Mouse (Mus musculus): ENCODE results near the gene Trrap. TPM values are rescaled to one million over a fixed set of nuclear protein-coding genes. Genes with fewer than 3 reads are reported as not detected.
A peak's percentile ranks its signal among the peaks of the same experiment; 100 is the strongest.

Gene Trrap
- polyA plus RNA-seq, 1 experiment from 2014 or later, result 57.2 TPM

DNA sequence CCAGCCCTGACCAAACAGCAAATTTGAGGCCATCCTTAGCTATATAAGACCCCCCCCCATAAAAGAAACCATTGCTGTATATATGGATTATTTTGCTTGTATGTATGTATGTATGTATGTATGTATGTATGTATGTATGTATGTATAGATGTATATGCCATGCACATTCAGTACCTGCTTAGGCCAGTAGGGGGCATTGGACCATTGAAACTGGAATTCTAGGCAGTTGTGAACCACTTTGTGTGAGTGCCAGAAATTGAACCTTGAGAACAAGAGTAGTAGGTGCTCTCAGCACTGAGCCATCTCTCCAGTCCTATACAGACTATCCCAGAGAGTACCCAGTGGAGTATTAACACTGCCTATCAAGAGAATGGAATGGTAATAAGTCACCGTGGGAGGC, 104.2 kb downstream of the Trrap start:
- H3K9me3 ChIP-seq (ENCODE audit: control insufficient read depth, low read length), result no peaks in the 10 kb centered on the region
- no peak overlapping the region for H3K27ac ChIP-seq (ENCODE audit: low read length)
- no peak for ATAC-seq (ENCODE audit: low read depth)
- 0 out of 2 replicates have a peak, but pooled peaks cover 2% of the 10 kb centered on the region for H3K36me3 ChIP-seq (ENCODE audit: control insufficient read depth, insufficient read depth, low read length)
- no peak overlapping the region for H3K4me3 ChIP-seq (ENCODE audit: low read length)
- WGBS, result 97% methylated on average over 1 of the region's 1 CpGs
- no peaks in the 10 kb centered on the region for H3K27me3 ChIP-seq (ENCODE audit: control insufficient read depth, insufficient read depth, low read depth, low read length)
- H3K4me1 ChIP-seq (replicated peaks; ENCODE audit: control insufficient read depth, insufficient read depth, low read length), result no peaks in the 10 kb centered on the region
- H3K9ac ChIP-seq (ENCODE audit: low read length), result no peak overlapping the region
- no peak overlapping the region for H3K4me2 ChIP-seq (ENCODE audit: low read depth, low read length)

DNA sequence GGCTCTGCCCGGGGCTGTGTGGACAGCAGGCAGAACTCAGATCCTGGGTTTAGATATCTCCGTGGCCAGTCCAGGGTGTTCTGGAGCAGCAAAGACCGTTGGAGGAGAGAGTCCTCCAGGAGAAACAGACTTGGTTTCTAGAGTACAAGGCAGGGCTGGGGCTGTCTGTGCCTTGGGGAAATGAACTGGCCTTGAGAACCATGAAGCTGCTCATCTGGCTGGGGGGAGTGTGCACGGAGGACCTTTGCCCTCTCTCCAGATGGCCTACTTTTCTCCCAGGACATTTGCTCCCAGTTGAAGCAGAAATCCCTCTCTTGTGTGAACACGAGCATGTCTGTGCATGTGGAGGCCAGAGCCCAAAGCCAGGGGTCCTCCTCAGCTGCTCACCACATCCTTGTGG, 104.8 kb downstream of the Trrap start:
- Histone ChIP-seq H3K9ac (ENCODE audit: low read length) (no peak overlapping the region), H3K4me1 (replicated peaks; ENCODE audit: control insufficient read depth, insufficient read depth, low read length) (no peaks in the 10 kb centered on the region), H3K4me2 (ENCODE audit: low read depth, low read length) (no peak overlapping the region), H3K9me3 (ENCODE audit: control insufficient read depth, low read length) (no peaks in the 10 kb centered on the region), H3K27me3 (ENCODE audit: control insufficient read depth, insufficient read depth, low read depth, low read length) (no peaks in the 10 kb centered on the region), H3K36me3 (ENCODE audit: control insufficient read depth, insufficient read depth, low read length) (peaks cover 7% of the 10 kb centered on the region; the same call in 1 of the 2 replicates), H3K27ac (ENCODE audit: low read length) (no peak overlapping the region), H3K4me3 (ENCODE audit: low read length) (no peak overlapping the region)
- no peak for ATAC-seq (ENCODE audit: low read depth)
- WGBS, result 77% methylated on average over 5 of the region's 5 CpGs

DNA sequence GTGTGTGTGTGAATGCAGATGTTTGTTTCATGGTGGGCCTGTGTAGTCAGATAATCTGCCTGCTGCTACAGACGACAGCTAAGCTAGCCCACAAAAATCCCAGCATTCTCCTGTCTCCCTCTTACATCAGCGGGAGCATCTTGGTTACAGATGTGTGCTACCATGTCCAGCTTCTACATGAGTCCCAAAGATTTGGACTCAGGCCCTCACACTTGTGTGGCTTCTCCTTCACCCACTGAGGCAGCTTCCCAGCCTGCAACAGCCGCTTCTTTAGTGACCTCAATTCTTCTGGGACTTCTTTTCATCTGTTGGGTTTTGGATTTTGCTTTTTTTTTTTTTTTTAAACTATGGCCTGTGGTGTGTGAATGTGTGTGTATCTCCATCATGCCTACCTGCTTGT, 105.3 kb downstream of the Trrap start:
- 73% methylated on average over 3 of the region's 3 CpGs for WGBS
- no peak for ATAC-seq (ENCODE audit: low read depth)
- Histone ChIP-seq H3K4me2 (ENCODE audit: low read depth, low read length) (no peak overlapping the region), H3K9ac (ENCODE audit: low read length) (no peak overlapping the region), H3K4me3 (ENCODE audit: low read length) (no peak overlapping the region), H3K4me1 (replicated peaks; ENCODE audit: control insufficient read depth, insufficient read depth, low read length) (no peaks in the 10 kb centered on the region), H3K27ac (ENCODE audit: low read length) (no peak overlapping the region), H3K36me3 (ENCODE audit: control insufficient read depth, insufficient read depth, low read length) (peaks cover 10% of the 10 kb centered on the region; the same call in 1 of the 2 replicates), H3K9me3 (ENCODE audit: control insufficient read depth, low read length) (no peaks in the 10 kb centered on the region), H3K27me3 (ENCODE audit: control insufficient read depth, insufficient read depth, low read depth, low read length) (no peaks in the 10 kb centered on the region)

DNA sequence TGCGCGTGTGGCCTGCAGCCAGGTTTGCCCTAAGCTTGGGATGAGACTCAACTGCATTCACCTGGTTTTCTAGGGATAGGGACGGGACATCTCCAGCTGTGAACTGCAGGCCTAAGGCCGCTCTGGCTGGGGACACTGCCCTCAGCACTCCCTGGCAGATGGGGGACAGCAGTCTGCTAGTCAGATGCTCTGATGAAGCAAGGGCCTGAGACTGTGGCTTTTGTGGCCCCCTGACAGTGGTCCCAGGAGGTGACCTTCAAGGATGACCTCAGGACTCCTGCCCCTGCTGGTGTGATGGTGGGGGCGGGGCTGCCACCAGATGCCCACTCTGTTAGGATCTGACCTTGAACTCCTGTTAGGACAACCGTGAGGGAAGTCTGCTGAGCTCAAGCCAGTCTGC, 107.7 kb downstream of the Trrap start:
- Histone ChIP-seq H3K36me3 (ENCODE audit: control insufficient read depth, insufficient read depth, low read length) (peaks cover 23% of the 10 kb centered on the region), H3K4me1 (replicated peaks; ENCODE audit: control insufficient read depth, insufficient read depth, low read length) (no peaks in the 10 kb centered on the region), H3K9ac (ENCODE audit: low read length) (no peak overlapping the region), H3K27me3 (ENCODE audit: control insufficient read depth, insufficient read depth, low read depth, low read length) (no peaks in the 10 kb centered on the region), H3K4me2 (ENCODE audit: low read depth, low read length) (no peak overlapping the region), H3K4me3 (ENCODE audit: low read length) (no peak overlapping the region), H3K9me3 (ENCODE audit: control insufficient read depth, low read length) (no peaks in the 10 kb centered on the region), H3K27ac (ENCODE audit: low read length) (no peak overlapping the region)
- 81% methylated on average over 6 of the region's 6 CpGs for WGBS
- ATAC-seq (ENCODE audit: low read depth), result no peak

DNA sequence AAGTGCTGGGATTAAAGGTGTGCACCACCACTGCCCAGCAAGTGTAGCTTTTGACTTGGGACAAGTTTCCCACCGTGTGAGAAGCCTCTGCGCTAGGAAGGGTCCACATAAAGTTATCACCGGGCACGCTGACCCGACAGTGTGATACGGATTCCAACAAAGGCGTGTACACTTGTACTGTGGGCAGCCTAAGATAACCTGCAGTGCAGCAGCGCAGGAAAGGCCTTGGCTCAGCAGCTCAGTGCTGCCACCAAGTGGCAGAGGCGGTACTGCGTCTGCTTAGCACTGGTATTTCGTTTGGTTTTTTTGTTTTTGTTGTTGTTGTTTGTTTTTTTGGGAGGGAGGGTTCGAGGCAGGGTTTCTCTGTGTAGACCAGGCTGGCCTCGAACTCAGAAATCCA, 108.4 kb downstream of the Trrap start:
- 0 out of 2 replicates have a peak, but pooled peaks have one; percentile 16 for ATAC-seq (ENCODE audit: low read depth)
- H3K9ac ChIP-seq (ENCODE audit: low read length), result no peak overlapping the region
- peaks cover 29% of the 10 kb centered on the region for H3K36me3 ChIP-seq (ENCODE audit: control insufficient read depth, insufficient read depth, low read length)
- H3K4me1 ChIP-seq (replicated peaks; ENCODE audit: control insufficient read depth, insufficient read depth, low read length), result no peaks in the 10 kb centered on the region
- H3K27me3 ChIP-seq (ENCODE audit: control insufficient read depth, insufficient read depth, low read depth, low read length), result no peaks in the 10 kb centered on the region
- no peaks in the 10 kb centered on the region for H3K9me3 ChIP-seq (ENCODE audit: control insufficient read depth, low read length)
- no peak overlapping the region for H3K4me2 ChIP-seq (ENCODE audit: low read depth, low read length)
- no peak overlapping the region for H3K4me3 ChIP-seq (ENCODE audit: low read length)
- no peak overlapping the region for H3K27ac ChIP-seq (ENCODE audit: low read length)
- WGBS, result 6% methylated on average over 13 of the region's 13 CpGs

DNA sequence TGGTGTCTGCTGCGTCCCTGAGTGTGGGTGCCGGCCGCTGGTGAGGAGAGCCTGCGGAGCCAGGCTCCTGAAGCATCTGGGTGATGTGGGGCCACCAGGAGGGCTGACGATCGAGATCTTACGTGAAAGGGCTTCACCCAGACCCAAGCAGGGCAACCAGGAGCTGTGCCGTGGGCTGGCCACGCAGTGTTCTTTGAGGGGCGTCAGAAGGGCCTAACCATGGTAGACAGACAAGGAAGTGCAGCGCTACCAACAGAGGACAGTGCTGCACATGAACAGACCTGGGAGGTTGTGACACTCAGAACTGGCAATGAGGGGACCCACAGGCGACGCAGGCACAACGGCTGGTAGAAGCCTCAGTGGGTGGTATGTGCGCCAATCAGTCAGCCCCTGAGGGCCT, 109.5 kb downstream of the Trrap start:
- Histone ChIP-seq H3K9ac (ENCODE audit: low read length) (no peak overlapping the region), H3K4me3 (ENCODE audit: low read length) (no peak overlapping the region), H3K27me3 (ENCODE audit: control insufficient read depth, insufficient read depth, low read depth, low read length) (no peaks in the 10 kb centered on the region), H3K36me3 (ENCODE audit: control insufficient read depth, insufficient read depth, low read length) (peaks cover 40% of the 10 kb centered on the region), H3K9me3 (ENCODE audit: control insufficient read depth, low read length) (no peaks in the 10 kb centered on the region), H3K4me1 (replicated peaks; ENCODE audit: control insufficient read depth, insufficient read depth, low read length) (no peaks in the 10 kb centered on the region), H3K27ac (ENCODE audit: low read length) (no peak overlapping the region), H3K4me2 (ENCODE audit: low read depth, low read length) (no peak overlapping the region)
- ATAC-seq (ENCODE audit: low read depth), result no peak
- WGBS, result 89% methylated on average over 15 of the region's 15 CpGs

DNA sequence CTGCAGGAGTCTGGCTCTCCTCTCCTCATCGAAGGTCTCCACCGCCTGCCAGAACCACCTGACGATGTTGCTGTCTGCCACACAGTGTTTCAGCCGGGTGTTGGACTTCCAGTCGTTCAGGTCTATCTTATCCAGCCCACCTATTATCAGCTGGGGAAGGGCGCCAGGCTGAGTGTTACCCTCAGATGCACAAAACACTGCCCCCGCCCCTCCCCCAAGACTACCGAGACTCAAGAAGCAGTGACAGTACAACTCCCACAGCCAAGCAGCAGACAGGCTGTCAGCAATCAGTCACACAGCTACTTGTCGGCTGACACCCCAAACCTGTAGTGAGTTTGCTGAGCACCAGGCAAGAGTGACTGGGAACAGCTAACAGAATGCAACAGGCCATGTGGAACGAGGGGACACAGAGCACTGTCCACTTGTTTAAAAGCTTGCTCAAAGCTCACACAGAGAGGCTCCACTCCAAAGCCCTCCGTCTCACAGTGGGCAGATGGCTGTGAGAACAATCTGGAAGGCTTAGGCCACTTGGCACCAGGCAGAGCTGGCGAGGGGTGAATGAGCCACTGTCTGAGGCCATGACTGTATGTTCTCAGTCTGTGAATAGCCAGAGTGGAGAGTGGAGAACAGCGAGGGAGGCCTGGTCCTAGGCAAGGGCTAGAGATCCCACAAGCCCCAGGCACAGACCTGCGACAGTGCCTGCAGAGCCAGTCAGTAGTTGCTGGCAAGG, 114.3 kb downstream of the Trrap start:
- H3K9me3 ChIP-seq (ENCODE audit: control insufficient read depth, low read length), result no peaks in the 10 kb centered on the region
- ATAC-seq (ENCODE audit: low read depth), result no peak
- no peaks in the 10 kb centered on the region for H3K4me1 ChIP-seq (replicated peaks; ENCODE audit: control insufficient read depth, insufficient read depth, low read length)
- no peak overlapping the region for H3K4me2 ChIP-seq (ENCODE audit: low read depth, low read length)
- H3K4me3 ChIP-seq (ENCODE audit: low read length), result no peak overlapping the region
- no peaks in the 10 kb centered on the region for H3K27me3 ChIP-seq (ENCODE audit: control insufficient read depth, insufficient read depth, low read depth, low read length)
- no peak overlapping the region for H3K27ac ChIP-seq (ENCODE audit: low read length)
- H3K9ac ChIP-seq (ENCODE audit: low read length), result no peak overlapping the region
- WGBS, result 78% methylated on average over 14 of the region's 14 CpGs
- H3K36me3 ChIP-seq (ENCODE audit: control insufficient read depth, insufficient read depth, low read length), result peaks cover 63% of the 10 kb centered on the region

DNA sequence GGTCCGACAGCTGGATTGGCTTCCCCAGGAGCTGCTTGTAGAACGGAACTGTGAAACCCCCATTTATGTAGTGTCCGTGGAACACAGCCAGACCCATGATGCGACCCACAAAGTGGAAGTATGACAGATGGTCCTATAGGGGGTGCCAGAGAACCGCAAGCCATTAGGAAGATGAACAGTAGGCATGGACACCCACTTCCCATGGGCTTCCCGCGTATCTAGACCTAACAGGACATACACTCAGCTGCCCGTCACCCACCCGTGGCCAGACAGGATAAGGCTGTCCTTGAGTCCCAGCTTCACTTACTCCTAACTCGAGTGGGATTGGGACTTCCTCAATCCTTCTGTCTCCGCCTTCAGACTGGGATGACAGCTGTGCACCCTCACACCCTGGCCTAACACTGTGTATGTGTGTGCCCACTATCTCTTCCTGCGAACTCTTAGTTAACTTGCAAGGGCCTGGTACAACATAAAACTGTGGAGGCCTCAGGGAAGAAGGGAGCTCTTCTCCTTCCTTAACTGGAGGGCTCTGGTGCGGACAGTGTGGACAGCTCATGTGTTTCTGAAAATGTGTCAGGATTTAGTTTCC, 117.2 kb downstream of the Trrap start:
- Histone ChIP-seq H3K36me3 (ENCODE audit: control insufficient read depth, insufficient read depth, low read length) (peaks cover 72% of the 10 kb centered on the region), H3K4me3 (ENCODE audit: low read length) (no peak overlapping the region), H3K9ac (ENCODE audit: low read length) (no peak overlapping the region), H3K4me2 (ENCODE audit: low read depth, low read length) (no peak overlapping the region), H3K9me3 (ENCODE audit: control insufficient read depth, low read length) (no peaks in the 10 kb centered on the region), H3K4me1 (replicated peaks; ENCODE audit: control insufficient read depth, insufficient read depth, low read length) (no peaks in the 10 kb centered on the region), H3K27ac (ENCODE audit: low read length) (no peak overlapping the region), H3K27me3 (ENCODE audit: control insufficient read depth, insufficient read depth, low read depth, low read length) (no peaks in the 10 kb centered on the region)
- 0 out of 2 replicates have a peak, but pooled peaks have one; percentile 7 for ATAC-seq (ENCODE audit: low read depth)
- 70% methylated on average over 13 of the region's 13 CpGs for WGBS

DNA sequence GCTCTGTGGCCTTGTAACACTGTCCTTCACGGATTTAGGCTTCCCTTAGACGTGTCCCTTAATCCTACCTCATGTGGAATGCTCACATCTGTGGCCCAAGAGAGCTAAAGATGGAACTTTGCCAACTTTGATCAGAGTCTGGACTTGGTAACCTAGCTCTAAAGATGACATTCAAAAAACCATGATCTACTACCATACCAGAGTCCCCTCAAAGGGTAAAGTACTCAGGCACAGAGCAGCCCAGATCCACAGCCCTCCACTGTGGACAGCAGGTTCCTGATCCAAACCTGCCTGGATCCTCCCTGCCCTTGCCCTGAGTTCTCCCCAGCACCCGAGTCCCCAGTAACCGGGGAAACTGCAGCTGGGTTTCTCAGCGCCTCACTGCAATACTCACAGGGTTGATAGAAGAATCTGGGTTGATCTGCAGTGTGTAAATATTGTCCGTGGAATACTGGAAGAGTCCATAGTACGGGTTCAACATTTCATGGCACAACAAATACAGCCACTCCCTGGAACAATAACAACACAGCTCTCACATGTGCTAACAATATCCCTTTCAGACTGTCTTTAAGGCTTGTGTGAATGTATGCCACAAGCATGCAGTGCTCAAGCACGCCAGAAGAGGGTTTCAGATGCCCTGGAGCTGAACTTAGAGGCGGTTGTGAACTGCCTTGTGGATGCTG, 118.6 kb downstream of the Trrap start:
- no peaks in the 10 kb centered on the region for H3K9me3 ChIP-seq (ENCODE audit: control insufficient read depth, low read length)
- no peak overlapping the region for H3K4me3 ChIP-seq (ENCODE audit: low read length)
- no peak for ATAC-seq (ENCODE audit: low read depth)
- no peak overlapping the region for H3K9ac ChIP-seq (ENCODE audit: low read length)
- no peaks in the 10 kb centered on the region for H3K4me1 ChIP-seq (replicated peaks; ENCODE audit: control insufficient read depth, insufficient read depth, low read length)
- H3K4me2 ChIP-seq (ENCODE audit: low read depth, low read length), result no peak overlapping the region
- no peaks in the 10 kb centered on the region for H3K27me3 ChIP-seq (ENCODE audit: control insufficient read depth, insufficient read depth, low read depth, low read length)
- 87% methylated on average over 9 of the region's 9 CpGs for WGBS
- H3K36me3 ChIP-seq (ENCODE audit: control insufficient read depth, insufficient read depth, low read length), result peaks cover 66% of the 10 kb centered on the region
- no peak overlapping the region for H3K27ac ChIP-seq (ENCODE audit: low read length)
